Mouse (Mus musculus) ES-Bruce4 (cell line): ENCODE data around the gene Ern1. TPM values are rescaled to one million over a fixed set of nuclear protein-coding genes. Genes with fewer than 3 reads are reported as not detected.

Source experiments
- H3K27ac ChIP-seq: 2 replicates; pipeline ENCODE4 v1.5.1; 2012; ENCODE audit warnings: low read length, inconsistent platforms; ENCODE audit not compliant: insufficient read depth
- H3K27me3 ChIP-seq: 2 replicates; pipeline ENCODE4 v1.6.1; 2012; ENCODE audit warnings: mild to moderate bottlenecking, low read length, inconsistent platforms; ENCODE audit not compliant: control insufficient read depth, poor library complexity, insufficient read depth, severe bottlenecking
- H3K36me3 ChIP-seq: 2 replicates; pipeline ENCODE4 v1.6.1; 2012; ENCODE audit warnings: inconsistent platforms, mild to moderate bottlenecking, low read length, moderate library complexity; ENCODE audit not compliant: control insufficient read depth, poor library complexity, insufficient read depth, severe bottlenecking
- H3K4me1 ChIP-seq: one replicate; pipeline ENCODE4 v1.8.1; 2011; ENCODE audit warnings: low read length; ENCODE audit not compliant: control insufficient read depth, insufficient read depth
- H3K4me3 ChIP-seq: 2 replicates; pipeline ENCODE4 v1.5.1; 2011; ENCODE audit warnings: low read depth, mild to moderate bottlenecking, low read length
- H3K9ac ChIP-seq: 2 replicates; pipeline ENCODE4 v1.6.1; 2012; ENCODE audit warnings: low read depth, mild to moderate bottlenecking, inconsistent platforms; ENCODE audit not compliant: poor library complexity, severe bottlenecking
- H3K9me3 ChIP-seq: replicated peaks from 2 replicates; pipeline ENCODE4 v1.6.1; 2012; ENCODE audit warnings: mild to moderate bottlenecking, low read length, inconsistent platforms; ENCODE audit not compliant: control insufficient read depth, poor library complexity, insufficient read depth, severe bottlenecking
- CTCF ChIP-seq: IDR thresholded peaks from one replicate; pipeline ENCODE4 v1.8.1; 2011; ENCODE audit warnings: low read depth, low read length
- EP300 ChIP-seq: IDR thresholded peaks from 2 replicates; pipeline ENCODE4 v1.6.1; 2011; ENCODE audit warnings: low read depth, low read length; ENCODE audit not compliant: insufficient read depth
- POLR2A ChIP-seq: IDR thresholded peaks from one replicate; pipeline ENCODE4 v1.8.1; 2011; ENCODE audit warnings: low read length; ENCODE audit not compliant: insufficient read depth
- polyA plus RNA-seq: library from polyadenylated mRNA; stranded (reverse); fragments of >200 nt; gene quantifications from 2 replicates; pipeline ENCODE4 v1.2.4, GENCODE M21; 2011; ENCODE audit warnings: low read depth; ENCODE audit not compliant: missing spikeins, insufficient read depth, insufficient read length

Gene Ern1
- polyA plus RNA-seq, 1 experiment = 9.4 TPM

- H3K27ac ChIP-seq = peak overlapping the region; percentile 73
- H3K4me1 ChIP-seq = peaks cover 2% of the 10 kb centered on the region
- H3K9ac ChIP-seq = no peak overlapping the region
- 0 out of 2 replicates have a peak, but pooled peaks cover 2% of the 10 kb centered on the region for H3K36me3 ChIP-seq
- TF ChIP-seq CTCF (no peak), EP300 (no peak), POLR2A (no peak)
- no peaks in the 10 kb centered on the region for H3K9me3 ChIP-seq
- H3K27me3 ChIP-seq = no peaks in the 10 kb centered on the region
- no peak overlapping the region for H3K4me3 ChIP-seq
These were observed 20.0 kb upstream of the Ern1 start for GRCm38 (mm10) chr11:106507638-106508037.

GRCm38 (mm10) chr11:106506211-106506610 lies 18.6 kb upstream of the Ern1 start:
- H3K27ac ChIP-seq = no peak overlapping the region
- 0 out of 2 replicates have a peak, but pooled peaks cover 3% of the 10 kb centered on the region for H3K36me3 ChIP-seq
- H3K4me1 ChIP-seq = peaks cover 4% of the 10 kb centered on the region
- no peak overlapping the region for H3K4me3 ChIP-seq
- TF ChIP-seq EP300 = no peak
- no peak for TF ChIP-seq POLR2A
- no peak for TF ChIP-seq CTCF
- H3K9ac ChIP-seq = no peak overlapping the region
- no peaks in the 10 kb centered on the region for H3K9me3 ChIP-seq
- H3K27me3 ChIP-seq = no peaks in the 10 kb centered on the region

- H3K4me1 ChIP-seq = peaks cover 4% of the 10 kb centered on the region
- 0 out of 2 replicates have a peak, but pooled peaks cover 4% of the 10 kb centered on the region for H3K36me3 ChIP-seq
- no peak overlapping the region for H3K27ac ChIP-seq
- TF ChIP-seq POLR2A (no peak), EP300 (no peak), CTCF (no peak)
- H3K27me3 ChIP-seq = no peaks in the 10 kb centered on the region
- H3K9ac ChIP-seq = no peak overlapping the region
- H3K4me3 ChIP-seq = no peak overlapping the region
- H3K9me3 ChIP-seq = no peaks in the 10 kb centered on the region
These were observed 16.5 kb upstream of the Ern1 start for GRCm38 (mm10) chr11:106504129-106504528.

GRCm38 (mm10) chr11:106503425-106503717 lies 15.7 kb upstream of the Ern1 start:
- Histone ChIP-seq H3K27ac (no peak overlapping the region), H3K4me3 (no peak overlapping the region), H3K27me3 (no peaks in the 10 kb centered on the region), H3K9ac (no peak overlapping the region), H3K9me3 (no peaks in the 10 kb centered on the region), H3K36me3 (0 out of 2 replicates have a peak, but pooled peaks cover 4% of the 10 kb centered on the region), H3K4me1 (peaks cover 4% of the 10 kb centered on the region)
- no peak for TF ChIP-seq EP300
- TF ChIP-seq CTCF = no peak
- no peak for TF ChIP-seq POLR2A

- TF ChIP-seq POLR2A (peak; percentile 69), EP300 (no peak), CTCF (no peak)
- H3K9me3 ChIP-seq = no peaks in the 10 kb centered on the region
- H3K9ac ChIP-seq = peak overlapping the region; percentile 95
- H3K4me3 ChIP-seq = no peak overlapping the region
- H3K4me1 ChIP-seq = peaks cover 4% of the 10 kb centered on the region
- H3K27ac ChIP-seq = peak overlapping the region; percentile 16
- H3K27me3 ChIP-seq = no peaks in the 10 kb centered on the region
- 0 out of 2 replicates have a peak, but pooled peaks cover 4% of the 10 kb centered on the region for H3K36me3 ChIP-seq
These were observed 15.2 kb upstream of the Ern1 start for GRCm38 (mm10) chr11:106502631-106503424.

- peak overlapping the region; percentile 80 for H3K27ac ChIP-seq
- no peaks in the 10 kb centered on the region for H3K27me3 ChIP-seq
- peak overlapping the region; percentile 95 for H3K9ac ChIP-seq
- H3K4me3 ChIP-seq = no peak overlapping the region
- H3K4me1 ChIP-seq = peaks cover 4% of the 10 kb centered on the region
- 0 out of 2 replicates have a peak, but pooled peaks cover 4% of the 10 kb centered on the region for H3K36me3 ChIP-seq
- no peaks in the 10 kb centered on the region for H3K9me3 ChIP-seq
- TF ChIP-seq EP300 (no peak), CTCF (no peak), POLR2A (no peak)
These were observed 14.5 kb upstream of the Ern1 start for GRCm38 (mm10) chr11:106502159-106502505.
